Mouse (Mus musculus): ENCODE results near the gene Cacna2d4. TPM values are rescaled to one million over a fixed set of nuclear protein-coding genes. Genes with fewer than 3 reads are reported as not detected.

The Cacna2d4 gene
- polyA plus RNA-seq, 1 experiment from 2014 or later, result not detected

DNA sequence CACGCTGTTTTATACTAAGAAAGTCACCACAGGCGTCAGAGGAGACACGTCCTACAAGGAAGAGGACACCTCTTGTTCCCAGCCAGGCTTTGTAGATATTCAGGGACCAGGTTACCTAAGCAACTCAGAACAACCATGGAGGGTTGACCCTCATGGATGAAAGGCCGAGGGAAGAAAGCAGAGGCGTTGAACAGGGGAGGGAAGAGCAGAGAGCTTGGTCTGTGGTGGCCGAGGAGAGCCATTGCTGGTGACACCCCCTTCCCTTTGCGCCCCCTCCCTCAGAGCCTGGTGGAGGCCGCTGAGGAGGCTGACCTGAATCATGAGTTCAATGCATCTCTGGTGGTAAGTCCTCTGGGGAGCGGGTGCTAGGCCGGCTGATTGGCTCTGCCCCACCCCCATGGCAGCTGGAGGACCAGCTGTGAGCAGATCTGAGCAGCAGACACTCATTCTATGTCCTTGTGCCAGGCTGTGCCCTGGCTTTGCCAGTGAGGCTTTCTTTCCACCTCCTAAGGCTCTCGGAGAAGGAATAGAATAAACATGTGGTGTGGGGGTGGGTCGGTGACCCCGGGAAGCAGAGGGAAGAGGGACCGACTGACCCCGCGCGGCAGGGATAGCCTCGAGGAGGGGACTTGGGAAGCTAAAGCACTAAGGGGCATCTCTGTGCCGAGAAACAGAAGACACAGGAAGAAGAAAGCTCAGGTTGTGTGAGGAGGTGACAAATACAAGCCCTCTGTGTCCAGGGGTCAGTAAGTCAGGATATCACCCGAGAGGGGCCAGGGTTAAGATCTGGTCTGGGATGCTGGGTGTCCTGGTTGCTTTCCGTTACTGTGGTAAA lies 4.8 kb downstream of the Cacna2d4 start:
- no peaks in the 10 kb centered on the region for H3K36me3 ChIP-seq
- H3K27ac ChIP-seq, result no peak overlapping the region
- H3K9me3 ChIP-seq, result peaks cover 3% of the 10 kb centered on the region
- WGBS, result 42% methylated on average over 21 of the region's 21 CpGs
- H3K4me2 ChIP-seq, result no peak overlapping the region
- H3K27me3 ChIP-seq, result no peaks in the 10 kb centered on the region; the same call in 1 of the 2 replicates
- no peak for ATAC-seq (ENCODE audit: insufficient number of reproducible peaks, insufficient read depth, low FRiP score, low TSS enrichment, low read depth)
- H3K9ac ChIP-seq (replicated peaks), result no peak overlapping the region
- H3K4me1 ChIP-seq (replicated peaks), result 0 out of 2 replicates have a peak, but pooled peaks cover 5% of the 10 kb centered on the region
- H3K4me3 ChIP-seq (replicated peaks), result no peak overlapping the region

DNA sequence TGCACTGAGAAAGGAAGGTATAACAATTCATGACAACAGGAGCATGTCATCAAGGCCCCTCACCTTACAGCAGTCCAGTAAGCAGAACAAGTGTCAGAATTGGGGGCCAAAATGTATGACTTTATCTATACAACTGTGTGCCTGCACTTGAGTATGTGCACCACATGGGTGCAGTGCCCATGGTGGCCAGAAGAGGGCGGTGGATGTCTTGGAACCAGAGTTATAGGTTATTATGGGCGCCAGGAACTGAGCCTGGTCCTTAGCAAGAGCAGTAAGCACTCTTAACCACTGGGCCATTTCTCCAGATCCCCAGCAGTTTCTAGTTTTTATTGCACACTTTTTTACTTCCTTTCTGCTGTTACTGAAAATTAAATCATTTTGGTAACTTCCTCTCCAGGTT lies 9.8 kb downstream of the Cacna2d4 start:
- no peaks in the 10 kb centered on the region for H3K36me3 ChIP-seq
- H3K4me1 ChIP-seq (replicated peaks), result 0 out of 2 replicates have a peak, but pooled peaks cover 3% of the 10 kb centered on the region
- H3K27me3 ChIP-seq, result no peaks in the 10 kb centered on the region
- no peak overlapping the region for H3K4me3 ChIP-seq (replicated peaks)
- WGBS, result 49% methylated on average over 2 of the region's 2 CpGs
- peaks cover 7% of the 10 kb centered on the region for H3K9me3 ChIP-seq
- H3K9ac ChIP-seq (replicated peaks), result no peak overlapping the region
- ATAC-seq (ENCODE audit: insufficient number of reproducible peaks, insufficient read depth, low FRiP score, low TSS enrichment, low read depth), result no peak
- no peak overlapping the region for H3K27ac ChIP-seq
- H3K4me2 ChIP-seq, result no peak overlapping the region

DNA sequence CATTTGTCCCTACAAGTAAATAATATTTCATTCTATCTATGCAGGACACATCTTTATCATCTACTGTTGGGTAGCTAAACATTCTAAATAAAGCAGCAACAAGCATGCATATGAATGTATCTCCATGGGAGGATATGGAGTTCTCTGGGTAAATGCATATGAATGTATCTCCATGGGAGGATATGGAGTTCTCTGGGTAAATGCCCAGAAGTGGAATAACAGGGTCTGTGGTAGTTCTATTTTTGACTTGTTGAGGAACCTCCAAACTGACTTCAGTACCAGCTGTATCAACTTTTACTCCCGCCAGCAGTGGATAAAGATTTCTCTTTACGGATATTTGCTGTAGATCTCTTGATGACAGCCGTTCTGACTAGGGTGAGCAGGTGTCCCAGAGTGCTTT lies 12.3 kb downstream of the Cacna2d4 start:
- Histone ChIP-seq H3K36me3 (no peaks in the 10 kb centered on the region), H3K4me2 (no peak overlapping the region), H3K4me3 (replicated peaks) (no peak overlapping the region), H3K9me3 (peaks cover 7% of the 10 kb centered on the region), H3K27me3 (no peaks in the 10 kb centered on the region), H3K27ac (no peak overlapping the region), H3K9ac (replicated peaks) (no peak overlapping the region), H3K4me1 (replicated peaks) (no peaks in the 10 kb centered on the region)
- WGBS, result 87% methylated on average over 3 of the region's 3 CpGs
- ATAC-seq (ENCODE audit: insufficient number of reproducible peaks, insufficient read depth, low FRiP score, low TSS enrichment, low read depth), result no peak

DNA sequence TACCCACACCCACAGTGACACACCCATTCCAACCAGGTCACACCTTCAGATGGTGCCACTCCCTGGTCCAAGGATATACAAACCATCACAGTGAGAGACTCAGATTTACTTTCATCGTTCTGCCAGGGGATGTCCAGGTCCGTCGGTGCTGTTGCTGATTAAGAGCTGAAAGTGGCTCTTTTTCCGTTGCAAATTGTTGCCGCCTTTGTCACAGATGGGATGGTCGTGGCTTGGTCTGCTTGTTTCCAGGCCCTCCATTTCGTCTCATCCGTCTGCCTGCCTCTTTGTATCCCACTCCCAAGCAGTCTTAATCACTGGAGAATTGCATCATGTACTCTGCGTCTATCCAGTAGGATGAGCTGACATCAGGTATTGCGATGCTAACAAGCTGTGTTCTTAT lies 13.4 kb downstream of the Cacna2d4 start:
- Histone ChIP-seq H3K27me3 (no peaks in the 10 kb centered on the region), H3K9ac (replicated peaks) (no peak overlapping the region), H3K9me3 (peaks cover 7% of the 10 kb centered on the region), H3K4me2 (no peak overlapping the region), H3K27ac (no peak overlapping the region), H3K4me3 (replicated peaks) (no peak overlapping the region), H3K4me1 (replicated peaks) (no peaks in the 10 kb centered on the region), H3K36me3 (no peaks in the 10 kb centered on the region)
- 88% methylated on average over 10 of the region's 10 CpGs for WGBS
- no peak for ATAC-seq (ENCODE audit: insufficient number of reproducible peaks, insufficient read depth, low FRiP score, low TSS enrichment, low read depth)

DNA sequence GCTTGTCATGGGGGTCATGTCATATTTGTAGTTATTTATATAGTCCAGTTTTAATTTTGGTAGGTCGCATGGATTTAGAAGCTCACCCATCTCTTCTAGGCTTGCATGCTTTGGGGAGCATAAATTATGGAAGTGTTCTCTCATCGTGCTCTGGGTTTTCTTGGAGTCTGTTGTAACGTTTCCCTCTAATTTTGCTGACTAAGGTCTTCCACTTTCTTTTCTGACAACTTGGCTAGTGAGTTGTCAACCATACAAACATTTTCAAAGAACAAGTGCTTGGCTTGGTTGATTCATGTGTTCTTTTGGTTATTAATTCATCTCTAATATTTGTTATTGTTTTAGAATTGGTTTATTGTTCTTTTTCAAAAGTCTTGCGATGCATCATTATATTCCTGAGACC lies 15.4 kb downstream of the Cacna2d4 start:
- no peak overlapping the region for H3K4me3 ChIP-seq (replicated peaks)
- H3K36me3 ChIP-seq, result no peaks in the 10 kb centered on the region
- WGBS, result 79% methylated on average over 4 of the region's 4 CpGs

DNA sequence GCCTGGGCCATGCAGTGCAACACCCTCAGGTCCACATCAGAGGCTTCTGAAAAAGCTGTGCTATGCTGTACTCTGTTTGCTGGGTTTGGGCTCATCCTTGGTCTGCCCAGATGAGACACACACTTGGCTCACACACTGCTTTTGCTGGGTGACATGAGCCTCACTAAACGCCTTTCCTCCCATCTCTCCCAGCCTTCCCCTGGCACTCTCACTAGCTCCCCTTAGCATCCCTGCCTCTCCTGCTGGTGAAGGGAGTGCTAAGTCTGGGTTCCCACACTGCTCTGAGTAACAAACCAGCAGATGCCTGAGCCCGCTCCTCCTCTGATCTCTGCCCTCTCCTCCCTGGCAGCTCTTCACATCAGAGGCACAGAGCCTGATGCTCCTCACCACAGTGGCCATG lies 40.4 kb downstream of the Cacna2d4 start:
- Histone ChIP-seq H3K9ac (replicated peaks) (no peak overlapping the region), H3K36me3 (no peaks in the 10 kb centered on the region), H3K4me2 (no peak overlapping the region), H3K27ac (no peak overlapping the region), H3K4me3 (replicated peaks) (no peak overlapping the region), H3K27me3 (no peaks in the 10 kb centered on the region), H3K4me1 (replicated peaks) (no peaks in the 10 kb centered on the region), H3K9me3 (no peaks in the 10 kb centered on the region)
- ATAC-seq (ENCODE audit: insufficient number of reproducible peaks, insufficient read depth, low FRiP score, low TSS enrichment, low read depth), result no peak
- 83% methylated on average over 2 of the region's 2 CpGs for WGBS

More for the DNA sequence above, 15.4 kb downstream of the Cacna2d4 start:
- no peaks in the 10 kb centered on the region for H3K27me3 ChIP-seq
- no peaks in the 10 kb centered on the region for H3K4me1 ChIP-seq (replicated peaks)
- no peak overlapping the region for H3K9ac ChIP-seq (replicated peaks)
- no peak overlapping the region for H3K4me2 ChIP-seq
- H3K9me3 ChIP-seq, result no peaks in the 10 kb centered on the region
- H3K27ac ChIP-seq, result no peak overlapping the region
- ATAC-seq (ENCODE audit: insufficient number of reproducible peaks, insufficient read depth, low FRiP score, low TSS enrichment, low read depth), result no peak

DNA sequence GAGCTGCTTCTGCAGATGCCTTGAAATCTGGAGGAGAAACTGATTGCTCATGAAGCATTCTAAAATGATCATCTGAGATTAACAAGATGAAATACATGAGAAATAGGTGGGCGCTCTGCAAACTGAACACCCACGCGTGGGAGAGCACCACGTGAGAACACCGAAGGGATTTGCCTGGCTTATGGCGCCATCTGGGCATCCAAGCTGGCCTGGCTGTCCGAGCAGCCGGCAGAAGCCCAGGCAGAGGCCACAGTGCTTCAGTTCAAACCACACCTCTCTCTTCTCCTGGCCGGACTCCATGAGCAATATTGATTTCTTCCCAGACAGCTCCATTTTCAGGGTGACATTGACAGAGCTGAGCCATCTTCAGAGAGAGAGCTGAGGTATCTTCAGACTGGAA lies 44.4 kb downstream of the Cacna2d4 start:
- H3K36me3 ChIP-seq, result no peaks in the 10 kb centered on the region
- H3K9me3 ChIP-seq, result no peaks in the 10 kb centered on the region
- H3K27ac ChIP-seq, result no peak overlapping the region
- H3K4me1 ChIP-seq (replicated peaks), result no peaks in the 10 kb centered on the region
- WGBS, result 78% methylated on average over 9 of the region's 9 CpGs
- no peak overlapping the region for H3K4me3 ChIP-seq (replicated peaks)
- H3K27me3 ChIP-seq, result no peaks in the 10 kb centered on the region; the same call in 1 of the 2 replicates
- ATAC-seq (ENCODE audit: insufficient number of reproducible peaks, insufficient read depth, low FRiP score, low TSS enrichment, low read depth), result no peak
- H3K4me2 ChIP-seq, result no peak overlapping the region
- no peak overlapping the region for H3K9ac ChIP-seq (replicated peaks)

DNA sequence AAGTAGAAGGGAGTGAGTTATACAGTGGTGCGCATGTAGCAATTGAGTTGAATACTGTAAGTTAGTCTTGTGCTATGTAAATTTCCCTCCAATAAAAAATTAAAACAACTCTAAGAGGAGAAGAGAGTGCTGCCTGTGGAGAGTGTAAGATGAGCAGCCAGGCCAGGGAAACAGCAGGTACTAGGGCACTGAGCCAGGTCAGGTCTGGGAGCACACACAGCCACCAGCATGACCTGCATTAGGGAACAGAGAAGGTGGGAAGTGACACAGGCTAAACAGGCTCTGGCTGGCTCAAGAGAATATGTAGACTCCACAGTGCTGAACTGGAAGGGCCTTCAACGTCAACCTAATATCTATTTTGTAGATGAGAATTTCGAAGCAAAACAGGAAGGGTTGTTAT lies 65.0 kb downstream of the Cacna2d4 start:
- H3K27me3 ChIP-seq, result no peaks in the 10 kb centered on the region
- no peak overlapping the region for H3K4me3 ChIP-seq (replicated peaks)
- no peaks in the 10 kb centered on the region for H3K36me3 ChIP-seq
- ATAC-seq (ENCODE audit: insufficient number of reproducible peaks, insufficient read depth, low FRiP score, low TSS enrichment, low read depth), result no peak
- H3K4me2 ChIP-seq, result no peak overlapping the region
- WGBS, result 93% methylated on average over 3 of the region's 3 CpGs
- H3K9ac ChIP-seq (replicated peaks), result no peak overlapping the region
- no peaks in the 10 kb centered on the region for H3K9me3 ChIP-seq
- no peak overlapping the region for H3K27ac ChIP-seq
- no peaks in the 10 kb centered on the region for H3K4me1 ChIP-seq (replicated peaks)

DNA sequence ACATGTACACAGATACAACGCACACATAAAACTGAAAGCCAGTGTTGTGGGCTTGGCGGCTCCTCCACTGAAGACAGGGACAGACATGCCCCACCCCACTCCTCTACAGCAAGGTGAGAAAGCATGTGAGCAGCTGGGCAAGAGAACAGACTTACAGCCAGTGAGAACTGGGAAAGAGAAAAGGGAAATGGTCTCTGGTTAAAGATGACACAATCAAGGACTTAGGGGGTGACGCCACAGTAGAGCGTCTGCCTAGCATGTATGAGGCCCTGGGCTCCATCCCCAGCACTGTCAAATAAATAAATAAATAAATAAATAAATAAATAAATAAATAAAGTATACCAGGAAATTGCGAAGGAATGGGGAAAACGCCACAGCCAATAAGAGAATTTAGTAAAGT lies 67.0 kb downstream of the Cacna2d4 start:
- Histone ChIP-seq H3K4me1 (replicated peaks) (no peaks in the 10 kb centered on the region), H3K27ac (no peak overlapping the region), H3K9ac (replicated peaks) (no peak overlapping the region), H3K4me3 (replicated peaks) (no peak overlapping the region), H3K9me3 (no peaks in the 10 kb centered on the region), H3K36me3 (no peaks in the 10 kb centered on the region), H3K4me2 (no peak overlapping the region), H3K27me3 (peaks cover 4% of the 10 kb centered on the region; the same call in 1 of the 2 replicates)
- WGBS, result 90% methylated on average over 6 of the region's 6 CpGs
- no peak for ATAC-seq (ENCODE audit: insufficient number of reproducible peaks, insufficient read depth, low FRiP score, low TSS enrichment, low read depth)

DNA sequence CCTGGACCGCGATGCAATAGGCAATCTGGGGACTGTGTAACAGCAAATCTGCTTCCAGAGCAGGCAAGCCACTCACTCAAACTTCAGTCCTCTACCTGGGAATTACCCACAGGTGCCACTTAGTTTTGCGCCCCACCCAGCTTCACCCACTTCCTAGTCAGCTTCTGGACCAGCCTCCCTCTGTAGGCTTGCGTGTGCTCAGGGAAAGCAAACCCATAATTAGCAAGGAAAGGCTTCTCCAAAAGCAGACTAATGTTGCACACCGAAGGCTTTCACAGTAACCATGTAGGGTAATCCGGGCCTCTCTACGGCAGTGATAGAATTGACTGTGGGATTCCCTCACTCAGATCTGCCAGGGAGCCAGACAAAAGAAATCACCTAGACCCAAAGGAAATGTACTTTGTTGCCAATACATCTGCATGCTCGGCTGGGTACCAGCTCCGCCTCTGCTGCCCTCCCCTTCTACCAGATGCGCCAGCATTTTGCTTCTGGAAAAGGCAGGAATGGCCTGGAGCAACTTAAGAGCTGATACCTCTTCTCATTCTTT lies 71.6 kb downstream of the Cacna2d4 start:
- H3K27me3 ChIP-seq, result peaks cover 13% of the 10 kb centered on the region; the same call in 1 of the 2 replicates
- ATAC-seq (ENCODE audit: insufficient number of reproducible peaks, insufficient read depth, low FRiP score, low TSS enrichment, low read depth), result no peak
- H3K27ac ChIP-seq, result no peak overlapping the region
- no peak overlapping the region for H3K9ac ChIP-seq (replicated peaks)
- no peaks in the 10 kb centered on the region for H3K4me1 ChIP-seq (replicated peaks)
- no peak overlapping the region for H3K4me3 ChIP-seq (replicated peaks)
- no peaks in the 10 kb centered on the region for H3K36me3 ChIP-seq
- H3K4me2 ChIP-seq, result no peak overlapping the region
- 66% methylated on average over 10 of the region's 10 CpGs for WGBS
- no peaks in the 10 kb centered on the region for H3K9me3 ChIP-seq

DNA sequence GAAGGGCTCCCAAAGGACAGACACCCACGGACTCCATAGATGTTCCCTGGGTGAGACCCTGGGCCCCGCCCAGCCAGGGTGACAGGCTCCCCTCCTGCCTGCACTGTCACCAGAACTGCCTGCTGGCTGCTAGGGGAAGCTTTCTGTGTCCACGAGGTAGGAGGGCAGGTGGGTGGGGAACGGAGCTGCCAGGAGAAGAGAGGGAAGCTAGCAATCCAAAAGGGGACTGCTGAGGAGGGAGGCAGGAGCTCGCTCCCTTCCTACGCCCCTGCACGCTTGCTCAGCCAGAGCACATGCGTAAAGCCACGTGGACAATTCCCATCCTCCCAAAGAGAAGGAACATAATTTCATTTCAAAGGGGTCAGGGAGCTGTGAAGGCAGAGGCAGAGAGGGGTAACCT lies 73.8 kb downstream of the Cacna2d4 start:
- H3K4me2 ChIP-seq, result no peak overlapping the region
- H3K9me3 ChIP-seq, result no peaks in the 10 kb centered on the region
- H3K27me3 ChIP-seq, result peaks cover 13% of the 10 kb centered on the region; the same call in 1 of the 2 replicates
- H3K36me3 ChIP-seq, result no peaks in the 10 kb centered on the region
- ATAC-seq (ENCODE audit: insufficient number of reproducible peaks, insufficient read depth, low FRiP score, low TSS enrichment, low read depth), result no peak
- whole genome bisulfite sequencing, result 56% methylated on average over 9 of the region's 9 CpGs
- no peak overlapping the region for H3K4me3 ChIP-seq (replicated peaks)
- peaks cover 12% of the 10 kb centered on the region for H3K4me1 ChIP-seq (replicated peaks)
- H3K27ac ChIP-seq, result no peak overlapping the region
- H3K9ac ChIP-seq (replicated peaks), result no peak overlapping the region

Measured in limb, embryonic 12.5 days (tissue).